Mouse (Mus musculus) fat pad, adult 2 months (tissue): ENCODE measurements around the gene Lpcat1.

ENCODE experiments used
- DNase-seq: peaks from one replicate; pipeline ENCODE4 v3.0.0-alpha.2; 2011; ENCODE audit warnings: low read depth, low spot score; ENCODE audit errors: extremely low read depth

Gene Lpcat1

GRCm38 (mm10) chr13:73516886-73517285 is 49.9 kb downstream of the Lpcat1 start:
- no peak for DNase-seq

GRCm38 (mm10) chr13:73533716-73534115 is 66.7 kb downstream of the Lpcat1 start:
- no peak for DNase-seq

GRCm38 (mm10) chr13:73535287-73535686 is 68.3 kb downstream of the Lpcat1 start:
- DNase-seq: no peak

- no peak for DNase-seq
Measured at GRCm38 (mm10) chr13:73536403-73536821, 69.4 kb downstream of the Lpcat1 start, which contains the start of gene Slc6a3. TSS of gene Slc6a3 (plus strand) at chr13:73536747.

GRCm38 (mm10) chr13:73536824-73537223 is 69.8 kb downstream of the Lpcat1 start:
- DNase-seq: no peak

GRCm38 (mm10) chr13:73564201-73564600 is 97.2 kb downstream of the Lpcat1 start:
- no peak for DNase-seq
